In genomic region chr2:26387713-26388112, GRCm38 (mm10) we compare ENCODE assay signal across 8 mouse cellular contexts. TPM values are rescaled to one million over a fixed set of nuclear protein-coding genes. Genes with fewer than 3 reads are reported as not detected.
DNase-seq lines count a peak whose midpoint lies in the region; ATAC-seq and TF ChIP-seq lines count a peak whose summit lies in the region.

No protein-coding gene starts in this region.

- no peaks in the 10 kb centered on the region for H3K9me3 ChIP-seq in heart, embryonic 15.5 days (replicated peaks)
- H3K9me3 ChIP-seq in embryonic facial prominence, embryonic 11.5 days (replicated peaks; ENCODE audit: control insufficient read depth, low read length), result no peaks in the 10 kb centered on the region
- H3K9me3 ChIP-seq in midbrain, embryonic 14.5 days (ENCODE audit: control insufficient read depth, low read length), result no peaks in the 10 kb centered on the region

- H3K4me1 ChIP-seq in heart, embryonic 15.5 days (replicated peaks), result peaks cover 21% of the 10 kb centered on the region
- peaks cover 3% of the 10 kb centered on the region for H3K4me1 ChIP-seq in heart, adult 2 months (ENCODE audit: control insufficient read depth, insufficient read depth, low read length)
- no peaks in the 10 kb centered on the region; the same call in 1 of the 2 replicates for H3K4me1 ChIP-seq in embryonic facial prominence, embryonic 11.5 days (ENCODE audit: control insufficient read depth, insufficient read depth, low read length)
- H3K4me1 ChIP-seq in midbrain, embryonic 14.5 days (ENCODE audit: control insufficient read depth, insufficient read depth, low read length), result peaks cover 12% of the 10 kb centered on the region

- no peak for TF ChIP-seq CTCF in heart, adult 2 months (IDR thresholded peaks at IDR 0.05)

- no peak for ATAC-seq in heart, embryonic 15.5 days (replicated peaks; ENCODE audit: insufficient number of reproducible peaks, insufficient read depth, low FRiP score, low read depth)
- no peak for ATAC-seq in embryonic facial prominence, embryonic 11.5 days (replicated peaks; ENCODE audit: insufficient number of reproducible peaks, low FRiP score, low TSS enrichment, low read depth)
- ATAC-seq in midbrain, embryonic 14.5 days (ENCODE audit: low FRiP score, low TSS enrichment), result no peak
- no peak for ATAC-seq in granulocyte monocyte progenitor cell, adult 5-6 weeks (replicated peaks; ENCODE audit: poor library complexity, severe bottlenecking)

- intact Hi-C loops in heart, adult 2 months (cut with DNase I), result loop anchor here (5.0 to 10.0 kb wide), 2 partner anchors 35 to 153 kb away; partner anchors contain the start of genes Dnlz and Qsox2

- peak overlapping the region; percentile 84 for H3K4me2 ChIP-seq in heart, embryonic 15.5 days
- peak overlapping the region; percentile 7; the same call in 1 of the 2 replicates for H3K4me2 ChIP-seq in embryonic facial prominence, embryonic 11.5 days (ENCODE audit: low read depth, low read length)
- peak overlapping the region; percentile 98 for H3K4me2 ChIP-seq in midbrain, embryonic 14.5 days (ENCODE audit: low read length)

- no peak for TF ChIP-seq POLR2A in heart, adult 2 months (IDR thresholded peaks at IDR 0.05; ENCODE audit: insufficient read depth, low read depth, low read length)

- no peak for TF ChIP-seq EP300 in heart, adult 2 months (IDR thresholded peaks at IDR 0.05; ENCODE audit: insufficient read depth, low read depth, low read length)

- peaks cover 71% of the 10 kb centered on the region for H3K36me3 ChIP-seq in heart, embryonic 15.5 days
- no peaks in the 10 kb centered on the region for H3K36me3 ChIP-seq in heart, adult 2 months (ENCODE audit: control insufficient read depth, insufficient read depth, low read length)
- H3K36me3 ChIP-seq in embryonic facial prominence, embryonic 11.5 days (replicated peaks; ENCODE audit: control insufficient read depth, insufficient read depth, low read depth, low read length), result peaks cover 8% of the 10 kb centered on the region
- peaks cover 77% of the 10 kb centered on the region for H3K36me3 ChIP-seq in midbrain, embryonic 14.5 days (ENCODE audit: control insufficient read depth, insufficient read depth, low read length)

- H3K27ac ChIP-seq in heart, embryonic 15.5 days, result no peak overlapping the region
- no peak overlapping the region for H3K27ac ChIP-seq in heart, adult 2 months
- H3K27ac ChIP-seq in embryonic facial prominence, embryonic 11.5 days (replicated peaks; ENCODE audit: low read depth, low read length), result no peak overlapping the region
- H3K27ac ChIP-seq in midbrain, embryonic 14.5 days (replicated peaks; ENCODE audit: low read depth, low read length), result no peak overlapping the region

- H3K4me3 ChIP-seq in heart, embryonic 15.5 days, result peak overlapping the region; percentile 97; the same call in 1 of the 2 replicates
- H3K4me3 ChIP-seq in heart, adult 2 months, result no peak overlapping the region
- peak overlapping the region; percentile 12 for H3K4me3 ChIP-seq in embryonic facial prominence, embryonic 11.5 days (ENCODE audit: low read depth, low read length)
- peak overlapping the region; percentile 97; the same call in 1 of the 2 replicates for H3K4me3 ChIP-seq in midbrain, embryonic 14.5 days (replicated peaks; ENCODE audit: low read depth, low read length)

- H3K79me2 ChIP-seq in heart, adult 2 months (replicated peaks; ENCODE audit: control insufficient read depth, insufficient read depth, low read length), result no peaks in the 10 kb centered on the region

- DNase-seq in heart, adult 2 months, result no peak
- DNase-seq in embryonic facial prominence, embryonic 11.5 days (ENCODE audit: low spot score), result no peak
- DNase-seq in kidney, adult 8-10 months, result peak; percentile 66 to 75
- DNase-seq in midbrain, embryonic 14.5 days, result no peak
- DNase-seq in c-Kit-positive CD71-positive TER-119-positive erythroid progenitor cells, embryonic 14.5 days (ENCODE audit: low spot score), result no peak
- no peak for DNase-seq in gastrocnemius, postnatal 10 days

- peak overlapping the region; percentile 95; the same call in 1 of the 2 replicates for H3K9ac ChIP-seq in heart, embryonic 15.5 days
- H3K9ac ChIP-seq in heart, adult 2 months (ENCODE audit: low read depth, low read length), result no peak overlapping the region
- H3K9ac ChIP-seq in embryonic facial prominence, embryonic 11.5 days (replicated peaks; ENCODE audit: low read length), result no peak overlapping the region
- H3K9ac ChIP-seq in midbrain, embryonic 14.5 days (replicated peaks; ENCODE audit: low read length), result no peak overlapping the region

- H3K27me3 ChIP-seq in heart, embryonic 15.5 days, result no peaks in the 10 kb centered on the region
- no peaks in the 10 kb centered on the region for H3K27me3 ChIP-seq in heart, adult 2 months (ENCODE audit: control insufficient read depth, insufficient read depth, low read length)
- no peaks in the 10 kb centered on the region for H3K27me3 ChIP-seq in embryonic facial prominence, embryonic 11.5 days (ENCODE audit: control insufficient read depth, insufficient read depth, low read length)
- no peaks in the 10 kb centered on the region for H3K27me3 ChIP-seq in midbrain, embryonic 14.5 days (ENCODE audit: control insufficient read depth, insufficient read depth, low read length)

- WGBS in heart, embryonic 15.5 days, result 77% methylated on average over 3 of the region's 3 CpGs
- 79% methylated on average over 3 of the region's 3 CpGs for WGBS in heart, adult 2 months
- WGBS in embryonic facial prominence, embryonic 11.5 days, result 89% methylated on average over 3 of the region's 3 CpGs
- 94% methylated on average over 3 of the region's 3 CpGs for WGBS in midbrain, embryonic 14.5 days

RNA-seq across cellular contexts. Expression of gene Entr1, which starts 1.4 kb away (rescaled TPM):
- polyA plus RNA-seq in heart, embryonic 15.5 days (2015; fragmentation: Nextera tagmentation; extraction: Ambion mirVana), result 72.3 and 82.9 TPM in 2 replicates
- 10 to 100 TPM; 40.5 to 46.9 TPM for total RNA-seq in heart, adult 2 months (2021)
- 59.7 and 85.6 TPM in 2 replicates for polyA plus RNA-seq in heart, adult 2 months (2012; rRNA removed)
- 130 and 132 TPM in 2 replicates for polyA plus RNA-seq in embryonic facial prominence, embryonic 11.5 days (2014; fragmentation: Nextera tagmentation; extraction: Ambion mirVana)
- polyA plus RNA-seq in midbrain, embryonic 14.5 days (2014; fragmentation: Nextera tagmentation; extraction: Ambion mirVana), result 143 and 161 TPM in 2 replicates
- 48.3 and 61.2 TPM in 2 replicates for total RNA-seq in granulocyte monocyte progenitor cell, adult 5-6 weeks (2014; fragmentation: Nextera tagmentation)
- 42.2 and 42.5 TPM in 2 replicates for total RNA-seq in granulocyte monocyte progenitor cell, adult 5-6 weeks (2017)
- total RNA-seq in gastrocnemius, postnatal 10 days (2021), result 10 to 100 TPM; 25.7 to 35.3 TPM

RNA-seq across cellular contexts. Expression of gene Pmpca, which starts 1.4 kb away (rescaled TPM):
- 103 and 111 TPM in 2 replicates for polyA plus RNA-seq in heart, embryonic 15.5 days (2015; fragmentation: Nextera tagmentation; extraction: Ambion mirVana)
- total RNA-seq in heart, adult 2 months (2021), result 100 to 1,000 TPM; 139 to 160 TPM
- polyA plus RNA-seq in heart, adult 2 months (2012; rRNA removed), result 69.1 and 123 TPM in 2 replicates
- polyA plus RNA-seq in embryonic facial prominence, embryonic 11.5 days (2014; fragmentation: Nextera tagmentation; extraction: Ambion mirVana), result 100 and 103 TPM in 2 replicates
- polyA plus RNA-seq in midbrain, embryonic 14.5 days (2014; fragmentation: Nextera tagmentation; extraction: Ambion mirVana), result 68.0 and 80.9 TPM in 2 replicates
- 43.7 and 49.2 TPM in 2 replicates for total RNA-seq in granulocyte monocyte progenitor cell, adult 5-6 weeks (2014; fragmentation: Nextera tagmentation)
- 60.0 and 79.2 TPM in 2 replicates for total RNA-seq in granulocyte monocyte progenitor cell, adult 5-6 weeks (2017)
- 100 to 1,000 TPM; 124 to 146 TPM for total RNA-seq in gastrocnemius, postnatal 10 days (2021)

RNA-seq across cellular contexts. Expression of gene Snapc4, which starts 7.3 kb away (rescaled TPM):
- polyA plus RNA-seq in heart, embryonic 15.5 days (2015; fragmentation: Nextera tagmentation; extraction: Ambion mirVana), result 16.8 and 19.6 TPM in 2 replicates
- total RNA-seq in heart, adult 2 months (2021), result 1 to 10 TPM; 7.2 to 9.5 TPM
- polyA plus RNA-seq in heart, adult 2 months (2012; rRNA removed), result 20.4 and 24.3 TPM in 2 replicates
- polyA plus RNA-seq in embryonic facial prominence, embryonic 11.5 days (2014; fragmentation: Nextera tagmentation; extraction: Ambion mirVana), result 17.9 and 18.6 TPM in 2 replicates
- 25.3 and 30.7 TPM in 2 replicates for polyA plus RNA-seq in midbrain, embryonic 14.5 days (2014; fragmentation: Nextera tagmentation; extraction: Ambion mirVana)
- total RNA-seq in granulocyte monocyte progenitor cell, adult 5-6 weeks (2014; fragmentation: Nextera tagmentation), result 23.4 and 56.4 TPM in 2 replicates
- total RNA-seq in granulocyte monocyte progenitor cell, adult 5-6 weeks (2017), result 25.9 and 46.0 TPM in 2 replicates
- 10 to 100 TPM; 11.1 to 14.5 TPM for total RNA-seq in gastrocnemius, postnatal 10 days (2021)

RNA-seq across cellular contexts. Expression of gene Inpp5e, which starts 21.3 kb away (rescaled TPM):
- polyA plus RNA-seq in heart, embryonic 15.5 days (2015; fragmentation: Nextera tagmentation; extraction: Ambion mirVana), result 14.3 and 16.7 TPM in 2 replicates
- total RNA-seq in heart, adult 2 months (2021), result 10 to 100 TPM; 15.8 to 16.3 TPM
- 22.1 and 23.6 TPM in 2 replicates for polyA plus RNA-seq in heart, adult 2 months (2012; rRNA removed)
- 19.0 and 22.9 TPM in 2 replicates for polyA plus RNA-seq in embryonic facial prominence, embryonic 11.5 days (2014; fragmentation: Nextera tagmentation; extraction: Ambion mirVana)
- polyA plus RNA-seq in midbrain, embryonic 14.5 days (2014; fragmentation: Nextera tagmentation; extraction: Ambion mirVana), result 20.7 and 26.3 TPM in 2 replicates
- total RNA-seq in granulocyte monocyte progenitor cell, adult 5-6 weeks (2014; fragmentation: Nextera tagmentation), result 11.2 and 11.6 TPM in 2 replicates
- 4.7 and 6.2 TPM in 2 replicates for total RNA-seq in granulocyte monocyte progenitor cell, adult 5-6 weeks (2017)
- total RNA-seq in gastrocnemius, postnatal 10 days (2021), result 1 to 10 TPM; 6.3 to 9.2 TPM

RNA-seq across cellular contexts. Expression of gene Card9, which starts 27.0 kb away (rescaled TPM):
- 0.60 and 1.7 TPM in 2 replicates for polyA plus RNA-seq in heart, embryonic 15.5 days (2015; fragmentation: Nextera tagmentation; extraction: Ambion mirVana)
- total RNA-seq in heart, adult 2 months (2021), result 1 to 10 TPM; 1.0 to 1.2 TPM
- 2.3 and 4.1 TPM in 2 replicates for polyA plus RNA-seq in heart, adult 2 months (2012; rRNA removed)
- polyA plus RNA-seq in embryonic facial prominence, embryonic 11.5 days (2014; fragmentation: Nextera tagmentation; extraction: Ambion mirVana), result 0.40 and 0.41 TPM in 2 replicates
- 1.5 and 1.7 TPM in 2 replicates for polyA plus RNA-seq in midbrain, embryonic 14.5 days (2014; fragmentation: Nextera tagmentation; extraction: Ambion mirVana)
- total RNA-seq in granulocyte monocyte progenitor cell, adult 5-6 weeks (2014; fragmentation: Nextera tagmentation), result 42.3 and 55.8 TPM in 2 replicates
- total RNA-seq in granulocyte monocyte progenitor cell, adult 5-6 weeks (2017), result 121 and 122 TPM in 2 replicates
- total RNA-seq in gastrocnemius, postnatal 10 days (2021), result 1 to 10 TPM in 1 of 2 experiments, under 1 TPM in 1; 0.82 to 1.5 TPM

Comparison
In these comparisons a context has a peak if more than half of its experiments do, and no peak if none do; other contexts are left out.
1. H3K4me2 ChIP-seq: peak in every context shown above with its lines; median percentile 98 in midbrain, embryonic 14.5 days; 84 in heart, embryonic 15.5 days; 7 in embryonic facial prominence, embryonic 11.5 days.
2. DNase-seq: peak in kidney, adult 8-10 months (2 of 2); none in heart, adult 2 months (0 of 2), embryonic facial prominence, embryonic 11.5 days (single experiment), midbrain, embryonic 14.5 days (single experiment), c-Kit-positive CD71-positive TER-119-positive erythroid progenitor cells, embryonic 14.5 days (single experiment) and gastrocnemius, postnatal 10 days (single experiment).